Mouse (Mus musculus) midbrain, embryonic 14.5 days (tissue): ENCODE measurements around the gene Dst. TPM values are rescaled to one million over a fixed set of nuclear protein-coding genes. Genes with fewer than 3 reads are reported as not detected.

Experiments
- ATAC-seq: fragments of 200-750 bp; cut with Nextera tagmentation; 2 replicates; pipeline ENCODE4 v1.8.0; 2017; ENCODE audit warnings: moderate number of reproducible peaks, moderate library complexity; ENCODE audit not compliant: low FRiP score, low TSS enrichment
- DNase-seq: peaks from one replicate; pipeline ENCODE4 v3.0.0-alpha.2; 2015
- H3K27ac ChIP-seq: fragments of 300-500 bp; sonication (generic); replicated peaks from 2 replicates; pipeline ENCODE4 v1.5.1; 2014; ENCODE audit warnings: mild to moderate bottlenecking, low read depth, low read length, moderate library complexity
- H3K27me3 ChIP-seq: fragments of 300-500 bp; sonication (generic); 2 replicates; pipeline ENCODE4 v1.6.1; 2014; ENCODE audit warnings: low read length, control low read depth, mixed read lengths; ENCODE audit not compliant: control insufficient read depth, insufficient read depth
- H3K36me3 ChIP-seq: fragments of 300-500 bp; sonication (generic); 2 replicates; pipeline ENCODE4 v1.6.1; 2014; ENCODE audit warnings: low read length, control low read depth; ENCODE audit not compliant: control insufficient read depth, insufficient read depth
- H3K4me1 ChIP-seq: fragments of 300-500 bp; sonication (generic); 2 replicates; pipeline ENCODE4 v1.6.1; 2014; ENCODE audit warnings: mild to moderate bottlenecking, antibody characterized with exemption, low read length, control low read depth; ENCODE audit not compliant: control insufficient read depth, insufficient read depth
- H3K4me2 ChIP-seq: fragments of 300-500 bp; sonication (generic); 2 replicates; pipeline ENCODE4 v1.6.1; 2014; ENCODE audit warnings: mild to moderate bottlenecking, low read length, moderate library complexity
- H3K4me3 ChIP-seq: fragments of 300-500 bp; sonication (generic); replicated peaks from 2 replicates; pipeline ENCODE4 v1.5.1; 2014; ENCODE audit warnings: low read depth, low read length
- H3K9ac ChIP-seq: fragments of 300-500 bp; sonication (generic); replicated peaks from 2 replicates; pipeline ENCODE4 v1.6.1; 2014; ENCODE audit warnings: mild to moderate bottlenecking, low read length, moderate library complexity
- H3K9me3 ChIP-seq: fragments of 300-500 bp; sonication (generic); 2 replicates; pipeline ENCODE4 v1.6.1; 2016; ENCODE audit warnings: low read length, control low read depth, mixed read lengths; ENCODE audit not compliant: control insufficient read depth
- WGBS: fragments of 180-500 bp; shearing (Covaris S2); extraction: QIAGEN DNeasy Blood & Tissue Kit; methylation state at CpG from one replicate; pipeline ENCODE4 v1.1.7; 2014; 5-methylcytosine and 5-hydroxymethylcytosine counted together
- polyA plus RNA-seq: library from polyadenylated mRNA; unstranded; fragments of >200 nt; fragmentation: Nextera tagmentation; extraction: Ambion mirVana; gene quantifications from 2 replicates; pipeline ENCODE4 v1.2.1, GENCODE M21; 2014

Gene Dst
- polyA plus RNA-seq, 1 experiment from 2014 or later = 59.8 TPM

DNA sequence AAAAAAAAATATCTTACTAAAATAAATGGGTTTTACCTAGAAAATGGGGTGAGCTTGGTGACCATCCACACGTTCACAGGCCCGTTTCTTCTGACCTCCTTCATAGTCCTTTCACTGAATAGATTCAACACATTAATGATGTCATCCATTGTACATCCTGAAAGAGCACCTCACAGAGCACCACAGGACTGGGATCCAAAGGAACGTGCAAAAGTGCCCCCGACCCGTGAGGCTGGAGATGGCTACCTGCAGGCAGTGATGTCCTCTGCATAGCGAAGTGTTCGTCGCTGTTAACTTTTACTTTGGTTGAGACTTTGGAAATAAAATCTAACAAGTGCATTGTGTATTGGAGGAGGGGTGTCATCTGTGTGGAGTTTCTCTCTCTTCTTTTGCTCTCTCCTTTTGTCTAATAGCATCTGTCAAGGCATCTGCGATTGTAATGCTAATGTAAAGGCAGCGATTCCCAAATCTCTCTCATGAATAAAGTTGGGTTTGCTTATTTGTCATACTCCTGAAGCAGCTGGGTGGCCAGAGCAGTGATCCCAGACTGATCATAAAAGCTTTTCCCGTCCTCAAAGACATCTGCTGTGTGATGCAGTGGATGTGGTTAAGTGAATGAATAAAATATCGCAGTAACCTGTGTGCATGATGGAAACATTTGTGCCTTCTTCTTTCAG is 275.4 kb downstream of the Dst start:
- Histone ChIP-seq H3K4me1 (peaks cover 12% of the 10 kb centered on the region; the same call in 1 of the 2 replicates), H3K9me3 (no peaks in the 10 kb centered on the region), H3K36me3 (peaks cover 26% of the 10 kb centered on the region), H3K27me3 (no peaks in the 10 kb centered on the region), H3K4me3 (no peak overlapping the region), H3K27ac (peak overlapping the region; percentile 55; the same call in 1 of the 2 replicates), H3K4me2 (no peak overlapping the region; the same call in 1 of the 2 replicates), H3K9ac (no peak overlapping the region)
- DNase-seq (peak; percentile 31), ATAC-seq (peak; percentile 49; the same call in 1 of the 2 replicates)
- 18% methylated on average over 12 of the region's 12 CpGs for WGBS

DNA sequence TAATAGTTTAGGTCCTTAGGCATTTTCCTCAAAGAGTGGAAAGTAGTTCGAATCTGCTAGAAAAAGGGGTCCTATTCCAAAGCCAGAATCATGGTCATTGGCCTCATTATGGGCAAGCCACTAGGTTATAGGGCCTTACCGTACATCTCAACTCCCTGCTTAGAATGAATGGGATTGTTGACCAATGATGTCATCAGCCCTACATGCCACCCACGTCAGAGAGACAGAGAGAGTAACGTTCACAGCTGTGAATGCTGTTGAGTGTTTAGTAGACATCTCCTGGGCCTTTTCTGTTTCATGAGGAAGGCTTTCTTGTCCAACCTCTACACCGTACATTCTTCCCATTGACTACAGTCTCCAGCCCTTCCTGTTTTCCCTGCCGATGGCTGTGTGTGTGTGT is 276.2 kb downstream of the Dst start:
- 62% methylated on average over 6 of the region's 6 CpGs for WGBS
- Histone ChIP-seq H3K4me2 (no peak overlapping the region), H3K9me3 (no peaks in the 10 kb centered on the region), H3K9ac (no peak overlapping the region), H3K4me3 (no peak overlapping the region), H3K27me3 (no peaks in the 10 kb centered on the region), H3K27ac (no peak overlapping the region), H3K36me3 (peaks cover 26% of the 10 kb centered on the region), H3K4me1 (peaks cover 12% of the 10 kb centered on the region; the same call in 1 of the 2 replicates)
- DNase-seq (no peak), ATAC-seq (no peak)

DNA sequence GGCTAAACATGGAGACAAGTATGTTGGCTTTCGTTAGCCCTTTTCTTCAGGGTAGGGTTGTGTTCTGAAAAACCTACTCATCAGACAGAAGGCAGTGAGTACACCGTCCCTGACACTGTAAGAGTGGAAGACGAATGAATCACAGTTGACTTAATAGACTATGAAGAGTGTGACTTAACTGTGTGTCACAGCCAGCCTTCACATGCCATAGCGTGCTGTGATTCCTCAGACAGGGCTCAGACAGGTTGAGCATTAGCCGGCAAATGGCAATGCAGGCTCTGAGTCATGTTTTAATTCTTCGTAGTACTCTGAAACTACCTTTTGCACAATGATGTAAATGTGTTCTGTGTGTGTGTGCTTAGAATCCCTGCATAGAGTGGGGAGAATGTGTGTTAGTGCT is 278.0 kb downstream of the Dst start:
- Histone ChIP-seq H3K4me2 (no peak overlapping the region), H3K27me3 (no peaks in the 10 kb centered on the region), H3K4me1 (peaks cover 12% of the 10 kb centered on the region; the same call in 1 of the 2 replicates), H3K4me3 (no peak overlapping the region), H3K9ac (no peak overlapping the region), H3K27ac (no peak overlapping the region), H3K9me3 (no peaks in the 10 kb centered on the region), H3K36me3 (peaks cover 37% of the 10 kb centered on the region)
- DNase-seq (no peak), ATAC-seq (no peak)
- 91% methylated on average over 6 of the region's 6 CpGs for WGBS

DNA sequence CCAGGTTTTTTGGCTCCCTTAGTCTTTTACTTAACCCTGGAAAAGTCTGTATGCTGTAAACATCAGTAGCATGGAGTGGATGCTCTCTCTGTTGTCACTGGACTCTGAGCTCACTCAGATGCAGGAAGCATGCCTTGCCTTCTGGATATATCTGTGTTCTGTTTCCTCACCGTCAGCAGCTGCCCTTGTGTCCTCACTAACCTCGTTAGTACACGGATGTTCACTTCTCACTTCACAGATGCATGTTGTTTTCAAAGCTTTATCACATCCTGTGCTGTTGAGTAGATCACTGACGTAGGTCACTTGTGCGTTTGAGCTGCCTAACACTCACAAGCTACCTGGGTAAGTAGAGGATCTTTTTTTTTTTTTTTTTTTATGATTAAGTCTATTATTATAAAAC is 279.5 kb downstream of the Dst start:
- 92% methylated on average over 5 of the region's 5 CpGs for WGBS
- no peak for DNase-seq
- no peak overlapping the region for H3K4me2 ChIP-seq
- H3K9me3 ChIP-seq = no peaks in the 10 kb centered on the region
- H3K27me3 ChIP-seq = no peaks in the 10 kb centered on the region
- peaks cover 52% of the 10 kb centered on the region for H3K36me3 ChIP-seq
- H3K4me3 ChIP-seq = no peak overlapping the region
- ATAC-seq = no peak
- H3K9ac ChIP-seq = no peak overlapping the region
- peaks cover 11% of the 10 kb centered on the region; the same call in 1 of the 2 replicates for H3K4me1 ChIP-seq
- H3K27ac ChIP-seq = no peak overlapping the region

DNA sequence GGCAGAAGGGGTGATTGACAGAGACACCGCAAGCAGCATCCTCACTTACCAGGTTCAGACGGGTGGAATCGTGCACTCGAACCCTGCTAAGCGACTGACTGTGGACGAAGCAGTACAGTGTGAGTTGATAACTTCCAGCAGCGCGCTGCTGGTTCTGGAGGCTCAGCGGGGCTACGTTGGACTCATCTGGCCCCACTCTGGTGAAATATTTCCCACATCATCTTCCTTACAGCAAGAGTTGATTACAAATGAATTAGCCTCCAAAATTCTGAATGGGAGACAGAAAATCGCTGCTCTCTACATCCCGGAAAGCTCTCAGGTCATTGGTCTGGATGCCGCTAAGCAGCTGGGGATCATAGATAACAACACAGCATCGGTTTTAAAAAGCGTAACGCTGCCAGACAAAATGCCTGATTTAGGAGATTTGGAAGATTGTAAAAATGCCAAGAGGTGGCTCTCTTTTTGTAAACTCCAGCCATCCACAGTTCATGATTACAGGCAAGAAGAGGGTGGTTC is 280.8 kb downstream of the Dst start:
- DNase-seq (no peak), ATAC-seq (no peak)
- H3K36me3 ChIP-seq = peaks cover 65% of the 10 kb centered on the region
- no peak overlapping the region for H3K27ac ChIP-seq
- H3K4me3 ChIP-seq = no peak overlapping the region
- no peaks in the 10 kb centered on the region for H3K27me3 ChIP-seq
- no peak overlapping the region for H3K4me2 ChIP-seq
- 92% methylated on average over 16 of the region's 16 CpGs for WGBS
- no peak overlapping the region for H3K9ac ChIP-seq
- no peaks in the 10 kb centered on the region for H3K9me3 ChIP-seq
- no peaks in the 10 kb centered on the region for H3K4me1 ChIP-seq

DNA sequence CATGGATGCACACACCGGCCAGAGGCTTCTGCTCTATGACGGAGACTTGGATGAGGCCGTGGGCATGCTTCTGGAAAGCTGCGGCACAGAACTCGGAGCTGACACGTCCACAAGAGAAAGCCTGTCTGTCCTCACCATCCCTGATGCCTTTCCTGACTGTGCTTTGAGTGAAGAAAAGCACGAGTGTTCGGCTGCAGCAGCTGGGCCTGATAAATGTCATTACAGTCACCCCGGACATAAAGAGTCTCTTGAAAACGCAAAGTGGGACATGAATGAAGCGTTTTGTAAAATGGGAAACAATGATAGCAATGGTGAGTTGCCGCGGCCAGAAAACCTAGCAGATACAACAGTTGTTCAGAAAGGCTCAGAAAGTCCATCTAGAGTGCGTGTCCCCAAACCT is 281.3 kb downstream of the Dst start:
- Histone ChIP-seq H3K9ac (no peak overlapping the region), H3K4me1 (no peaks in the 10 kb centered on the region), H3K9me3 (no peaks in the 10 kb centered on the region), H3K4me2 (no peak overlapping the region), H3K27ac (no peak overlapping the region), H3K36me3 (peaks cover 70% of the 10 kb centered on the region), H3K27me3 (no peaks in the 10 kb centered on the region), H3K4me3 (no peak overlapping the region)
- no peak for DNase-seq
- 87% methylated on average over 14 of the region's 14 CpGs for WGBS
- ATAC-seq = no peak

DNA sequence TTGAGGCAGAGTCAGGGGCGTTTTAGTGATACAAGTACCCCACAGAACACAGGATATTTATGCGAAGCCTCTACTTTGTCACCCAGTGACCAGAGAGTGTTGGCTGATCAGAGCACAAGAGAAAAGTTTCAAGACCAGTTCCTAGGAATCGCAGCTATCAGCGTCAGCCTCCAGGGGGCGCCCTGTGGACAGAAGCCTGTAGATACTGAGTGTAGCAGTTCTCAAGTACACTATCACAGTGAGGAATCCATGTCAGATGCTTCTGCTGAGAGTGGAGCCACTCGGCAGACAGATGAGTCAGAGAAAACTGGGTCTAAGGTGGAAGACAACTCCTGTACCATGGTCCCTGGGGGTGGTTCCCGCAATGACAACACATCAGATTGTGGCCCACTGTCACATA is 281.9 kb downstream of the Dst start:
- Histone ChIP-seq H3K9ac (no peak overlapping the region), H3K4me1 (no peaks in the 10 kb centered on the region), H3K9me3 (no peaks in the 10 kb centered on the region), H3K36me3 (peaks cover 73% of the 10 kb centered on the region), H3K4me3 (no peak overlapping the region), H3K4me2 (no peak overlapping the region), H3K27ac (no peak overlapping the region), H3K27me3 (no peaks in the 10 kb centered on the region)
- DNase-seq = peak; percentile 31
- no peak for ATAC-seq
- WGBS = 69% methylated on average over 7 of the region's 7 CpGs

DNA sequence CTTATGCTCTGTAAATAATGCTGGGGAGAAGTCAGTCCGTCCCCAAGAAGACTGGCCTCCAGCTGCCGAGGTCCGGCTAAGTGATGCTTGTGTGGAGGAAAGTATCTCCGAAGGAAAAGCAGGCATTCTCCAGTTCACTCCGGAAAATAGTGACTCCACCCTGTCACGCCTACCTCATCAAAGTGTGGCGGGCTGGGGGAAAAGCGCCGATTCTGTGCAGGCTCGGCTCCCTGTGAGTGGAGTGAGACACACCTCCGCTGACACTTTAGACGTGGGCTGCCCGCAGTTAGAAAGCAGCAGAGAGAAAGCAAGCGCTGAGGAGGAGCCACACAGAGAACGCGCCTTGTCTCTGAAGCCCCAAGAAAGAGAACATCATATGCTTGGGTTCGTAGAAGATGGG is 284.1 kb downstream of the Dst start:
- Histone ChIP-seq H3K4me3 (no peak overlapping the region), H3K4me2 (no peak overlapping the region), H3K4me1 (no peaks in the 10 kb centered on the region), H3K36me3 (peaks cover 85% of the 10 kb centered on the region), H3K27ac (no peak overlapping the region), H3K27me3 (no peaks in the 10 kb centered on the region), H3K9me3 (no peaks in the 10 kb centered on the region), H3K9ac (no peak overlapping the region)
- WGBS = 93% methylated on average over 17 of the region's 17 CpGs
- ATAC-seq (no peak), DNase-seq (no peak)

DNA sequence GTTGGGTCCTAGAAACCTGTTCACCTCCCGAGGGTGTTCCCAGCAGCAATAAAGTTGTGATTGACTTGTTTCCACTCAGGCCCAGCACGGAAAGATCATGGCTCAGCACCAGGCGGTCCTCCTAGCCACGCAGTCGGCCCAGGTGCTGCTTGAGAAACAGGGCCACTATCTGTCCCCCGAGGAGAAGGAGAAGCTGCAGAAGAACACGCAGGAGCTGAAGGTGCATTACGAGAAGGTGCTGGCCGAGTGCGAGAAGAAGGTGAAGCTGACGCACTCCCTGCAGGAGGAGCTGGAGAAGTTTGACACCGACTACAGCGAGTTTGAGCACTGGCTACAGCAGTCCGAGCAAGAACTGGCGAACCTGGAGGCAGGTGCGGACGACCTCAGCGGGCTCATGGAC is 292.8 kb downstream of the Dst start:
- H3K36me3 ChIP-seq = peaks cover 71% of the 10 kb centered on the region
- no peaks in the 10 kb centered on the region for H3K9me3 ChIP-seq
- H3K9ac ChIP-seq = no peak overlapping the region
- H3K27me3 ChIP-seq = no peaks in the 10 kb centered on the region
- no peak overlapping the region for H3K4me3 ChIP-seq
- 95% methylated on average over 18 of the region's 18 CpGs for WGBS
- no peaks in the 10 kb centered on the region for H3K4me1 ChIP-seq
- DNase-seq (no peak), ATAC-seq (no peak)
- no peak overlapping the region for H3K4me2 ChIP-seq
- no peak overlapping the region for H3K27ac ChIP-seq
